Mouse (Mus musculus) ovary, postnatal 14 days (tissue): ENCODE measurements around the gene Syn3.
"Not testable (repeated sequence)": the region's sequence is repeated elsewhere in the genome, so short reads cannot be mapped to it uniquely, and the experiment has no call there.

ENCODE experiments used
- DNase-seq: peaks from one replicate; pipeline ENCODE4 v3.0.0; 2022; ENCODE audit warnings: low spot score

The Syn3 gene

GRCm38 (mm10) chr10:86418345-86418744, 80.4 kb downstream of the Syn3 start:
- DNase-seq: no peak

GRCm38 (mm10) chr10:86416806-86417205, 81.9 kb downstream of the Syn3 start:
- DNase-seq: no peak

GRCm38 (mm10) chr10:86410868-86411267, 87.8 kb downstream of the Syn3 start:
- no peak for DNase-seq

GRCm38 (mm10) chr10:86406952-86407351, 91.7 kb downstream of the Syn3 start:
- no peak for DNase-seq

GRCm38 (mm10) chr10:86398347-86398720, 100.4 kb downstream of the Syn3 start:
- no peak for DNase-seq

DNA sequence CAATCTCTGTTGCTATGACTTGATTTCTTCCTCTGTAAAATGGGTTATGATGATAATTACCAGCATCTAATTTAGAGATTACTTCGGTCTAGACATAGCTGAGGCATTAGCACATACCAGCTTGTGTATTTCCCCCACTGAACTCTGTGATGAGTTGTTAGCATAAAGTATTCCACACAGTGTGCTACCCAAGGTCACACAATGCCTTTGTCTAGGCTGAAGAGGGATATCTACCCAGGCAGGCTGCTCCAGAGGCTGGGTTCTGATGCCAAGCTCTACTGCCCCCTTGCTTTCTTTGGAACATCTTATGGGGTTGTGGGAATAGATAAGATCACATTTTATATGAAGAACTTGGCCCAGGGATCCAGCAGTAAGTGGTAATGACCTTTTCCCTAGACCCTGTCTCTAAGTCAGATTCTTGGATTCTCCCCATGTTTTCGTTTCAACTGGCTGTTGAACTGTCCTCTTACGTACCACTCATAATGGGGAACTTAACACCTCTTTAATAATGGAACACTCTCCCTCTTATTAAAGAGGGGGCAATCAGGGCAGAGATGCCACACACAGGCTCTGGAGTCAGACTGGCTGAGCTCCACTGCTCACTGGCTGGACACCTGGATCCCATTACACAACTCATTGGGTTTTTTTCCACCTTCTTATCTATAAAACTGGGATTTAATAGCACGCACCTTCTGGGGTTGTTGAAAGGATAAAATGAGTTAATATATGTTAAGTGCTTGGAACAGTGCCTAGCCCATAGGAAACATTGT, 100.9 kb downstream of the Syn3 start:
- DNase-seq: no peak

DNA sequence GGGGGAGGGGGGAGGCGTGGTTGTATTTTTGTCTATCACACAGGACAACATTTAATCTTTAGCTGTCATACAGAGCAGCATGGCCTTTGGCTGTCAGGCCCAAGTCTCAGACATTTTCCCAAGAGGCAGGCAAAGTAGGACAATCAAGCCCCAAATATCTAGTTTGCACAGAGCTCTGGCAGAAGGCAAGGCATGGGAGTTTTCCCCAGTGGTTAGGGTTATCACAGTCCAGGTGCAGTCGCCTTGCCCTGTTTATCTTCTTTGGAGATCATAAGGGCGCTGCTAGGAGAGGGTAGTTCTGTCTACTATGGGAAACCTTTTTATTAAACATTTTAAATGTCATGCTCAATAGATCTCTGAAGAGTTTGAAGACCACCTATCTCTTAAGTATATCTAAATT, 106.3 kb downstream of the Syn3 start:
- no peak for DNase-seq

- DNase-seq: no peak
These were observed 108.8 kb downstream of the Syn3 start for GRCm38 (mm10) chr10:86389913-86390312.

DNA sequence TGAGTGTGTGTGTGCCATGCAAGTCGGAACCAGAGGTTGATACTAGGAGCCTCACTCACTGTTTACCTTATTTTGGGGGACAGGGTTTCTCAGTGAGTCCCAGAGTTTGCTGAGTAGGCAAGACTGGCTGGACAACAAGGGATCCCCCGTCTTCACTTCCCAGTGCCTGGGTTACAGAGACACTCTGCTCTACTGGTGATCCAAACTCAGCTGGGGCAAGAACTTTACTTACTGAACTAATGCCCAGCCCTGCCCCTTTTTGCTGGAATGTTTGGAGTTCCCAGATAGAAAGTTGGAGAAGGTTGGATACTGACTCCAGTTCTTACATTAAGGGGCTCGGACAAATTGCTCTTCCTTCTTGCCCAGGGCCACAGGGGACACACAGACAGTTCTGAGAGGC, 109.3 kb downstream of the Syn3 start:
- no peak for DNase-seq

DNA sequence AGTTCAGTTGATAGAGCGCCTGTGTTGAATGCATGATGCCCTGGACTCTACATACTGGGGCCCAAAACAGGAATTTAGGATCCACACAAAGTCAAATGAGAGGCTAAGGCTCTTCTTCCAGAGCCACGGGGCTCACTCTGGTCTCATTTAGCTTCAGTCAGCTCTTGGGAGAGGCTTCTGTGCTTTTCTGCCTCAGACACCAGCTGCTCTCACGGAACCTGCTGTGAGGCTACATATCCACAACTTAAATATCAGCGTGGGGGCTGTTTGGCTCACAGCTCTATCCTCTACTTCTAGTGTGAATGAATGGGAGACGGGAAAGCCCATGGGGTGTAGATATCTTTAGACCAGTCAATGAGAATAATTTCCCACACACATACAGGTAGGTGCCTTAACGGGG, 109.9 kb downstream of the Syn3 start:
- no peak for DNase-seq

DNA sequence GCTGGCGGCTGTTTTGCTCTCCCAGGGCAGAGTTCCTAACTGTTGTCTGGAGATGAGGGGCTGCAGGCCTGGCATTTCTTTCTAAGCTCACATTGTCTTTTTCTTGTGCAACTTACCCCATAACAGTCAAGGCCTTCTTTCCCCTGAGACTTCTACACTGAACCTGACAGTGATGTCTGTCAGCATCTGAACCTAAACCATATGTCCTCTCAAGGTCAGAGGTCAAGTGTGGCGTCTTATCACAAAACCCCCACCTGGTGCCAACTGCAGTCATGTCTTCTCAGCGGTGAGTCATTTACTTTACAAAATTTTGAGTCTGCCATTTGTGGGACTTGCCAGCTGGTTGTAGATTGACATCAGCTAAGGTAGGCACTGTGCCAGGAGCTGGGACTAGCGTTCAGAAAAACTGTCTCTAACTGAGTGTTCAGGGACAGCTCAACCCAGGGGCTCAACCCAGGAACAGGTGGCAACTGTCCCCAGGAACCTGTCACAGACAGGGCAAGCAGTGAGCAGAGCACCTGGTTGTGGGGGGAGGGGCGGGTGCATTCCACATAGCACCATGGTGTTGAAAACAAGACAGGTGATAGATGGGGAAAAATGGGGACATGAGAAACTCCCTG, 110.8 kb downstream of the Syn3 start:
- no peak for DNase-seq

GRCm38 (mm10) chr10:86386232-86386631, 112.5 kb downstream of the Syn3 start:
- no peak for DNase-seq

GRCm38 (mm10) chr10:86385656-86386055, 113.0 kb downstream of the Syn3 start:
- no peak for DNase-seq

DNA sequence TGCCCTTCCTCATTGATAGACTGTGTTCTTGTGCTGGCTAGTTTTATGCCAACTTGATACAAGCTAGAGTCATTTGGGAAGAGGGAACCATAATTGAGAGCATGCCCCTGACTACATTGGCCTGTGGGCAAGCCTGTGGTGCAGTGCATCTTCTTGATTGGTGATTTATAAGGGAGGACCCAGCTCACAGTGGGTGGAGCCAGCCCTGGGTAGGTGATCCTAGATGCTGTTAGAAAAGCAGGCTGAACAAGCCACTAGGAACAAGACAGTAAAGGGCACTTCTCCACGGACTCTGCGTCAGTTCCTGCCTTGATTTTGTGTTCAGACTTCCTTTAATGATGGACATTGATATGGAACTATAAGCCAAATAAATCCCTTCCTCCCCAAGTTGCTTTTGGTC, 114.0 kb downstream of the Syn3 start:
- no peak for DNase-seq

- no peak for DNase-seq
These were observed 116.8 kb downstream of the Syn3 start for GRCm38 (mm10) chr10:86381922-86382260.

- no peak for DNase-seq
These were observed 117.4 kb downstream of the Syn3 start for GRCm38 (mm10) chr10:86381150-86381921.

- DNase-seq: no peak
These were observed 118.1 kb downstream of the Syn3 start for GRCm38 (mm10) chr10:86380626-86381025.

GRCm38 (mm10) chr10:86378803-86379202, 119.9 kb downstream of the Syn3 start:
- DNase-seq: not testable (repeated sequence)

GRCm38 (mm10) chr10:86376392-86377185, 122.1 kb downstream of the Syn3 start:
- no peak for DNase-seq

DNA sequence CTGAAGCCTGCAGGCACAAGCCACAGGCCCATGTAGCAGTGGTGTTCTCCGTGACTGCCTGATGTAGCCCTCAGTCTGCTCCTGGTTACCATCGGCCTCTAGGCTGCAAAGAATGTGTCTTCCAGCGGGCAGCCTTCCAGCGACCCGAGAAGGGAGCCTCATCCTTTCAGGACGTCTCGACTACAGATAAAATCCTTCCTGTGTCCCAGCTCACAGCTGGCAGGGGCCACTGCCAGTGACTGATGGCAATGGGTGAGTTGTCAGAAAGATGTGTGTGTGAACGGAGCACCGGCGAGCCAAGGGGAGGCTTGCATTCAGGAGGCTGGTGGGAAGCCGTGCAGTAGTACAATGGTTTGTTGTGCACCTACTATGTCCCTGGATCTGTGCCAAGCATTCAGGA, 122.8 kb downstream of the Syn3 start:
- no peak for DNase-seq

DNA sequence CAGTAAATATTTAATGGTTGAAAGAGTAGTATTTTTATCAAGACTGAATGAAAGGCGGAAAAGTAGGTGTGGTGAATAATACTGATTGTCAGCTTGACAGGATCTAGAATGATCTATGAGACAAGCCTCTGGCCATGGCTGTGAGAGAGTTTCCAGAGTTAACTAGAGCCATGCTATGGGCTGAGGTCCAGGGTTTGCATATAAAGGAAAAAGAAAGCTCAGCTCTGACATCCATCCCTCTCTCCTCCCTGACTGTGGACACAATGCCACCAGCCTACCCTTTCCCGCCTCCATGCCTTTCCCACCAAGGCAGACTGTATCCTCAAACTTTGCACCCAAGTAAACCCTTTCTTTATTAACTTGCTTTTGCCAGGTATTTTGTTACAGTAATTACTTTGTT, 124.6 kb downstream of the Syn3 start:
- no peak for DNase-seq

- no peak for DNase-seq
These were observed 127.1 kb downstream of the Syn3 start for GRCm38 (mm10) chr10:86371561-86371960.
